Mouse (Mus musculus): ENCODE measurements at regions not wholly inside any gene's neighbourhood (a gene's known extent, or its start where the extent isn't known, plus 50 kb on each side); places are given as distances from the start of the nearest gene placed in this dataset.
"Not testable (repeated sequence)": the region's sequence is repeated elsewhere in the genome, so short reads cannot be mapped to it uniquely, and the experiment has no call there.

DNA sequence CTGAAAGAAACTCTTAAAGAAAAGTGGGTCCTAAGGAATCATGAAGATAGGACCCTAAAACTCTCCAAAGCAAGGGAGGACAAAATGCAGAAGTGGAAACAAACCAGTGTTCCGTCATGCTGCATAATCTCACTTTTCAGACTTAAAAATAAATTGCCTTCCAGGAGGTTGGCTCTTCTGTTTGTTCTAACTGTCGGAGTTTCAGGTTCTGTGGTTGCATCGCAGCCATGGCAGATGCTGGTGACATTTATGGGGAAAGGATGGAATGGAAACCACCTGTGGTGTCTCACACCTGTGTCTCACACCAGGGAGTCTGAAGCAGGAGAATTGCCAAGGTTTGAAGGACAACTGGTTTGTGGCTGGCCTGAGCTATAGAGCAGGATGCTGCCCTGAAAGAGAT is 50.9 kb upstream of the Hivep1 start:
- DNase-seq (ENCODE audit: low read depth, low spot score): no peak

DNA sequence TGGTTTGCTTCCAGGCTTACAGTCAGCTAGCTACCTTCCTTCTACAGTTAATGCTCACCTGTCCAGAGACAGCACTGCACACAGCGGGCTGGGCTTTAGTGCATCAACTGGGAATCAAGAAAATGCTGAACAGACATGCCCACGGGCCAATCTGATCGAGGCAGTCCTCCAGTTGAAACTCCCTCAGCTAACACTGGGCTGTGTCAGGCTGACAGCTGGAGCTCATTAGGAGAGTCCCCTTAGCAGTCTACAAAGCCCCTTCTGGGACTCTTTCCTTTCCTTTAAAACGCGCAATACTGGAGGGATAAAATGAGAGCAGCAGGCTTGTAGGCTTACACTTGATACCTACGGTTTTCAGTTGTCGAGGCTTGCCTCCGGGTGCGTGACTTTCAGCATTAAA is 53.9 kb upstream of the Hivep1 start:
- DNase-seq (ENCODE audit: low read depth, low spot score): no peak

DNA sequence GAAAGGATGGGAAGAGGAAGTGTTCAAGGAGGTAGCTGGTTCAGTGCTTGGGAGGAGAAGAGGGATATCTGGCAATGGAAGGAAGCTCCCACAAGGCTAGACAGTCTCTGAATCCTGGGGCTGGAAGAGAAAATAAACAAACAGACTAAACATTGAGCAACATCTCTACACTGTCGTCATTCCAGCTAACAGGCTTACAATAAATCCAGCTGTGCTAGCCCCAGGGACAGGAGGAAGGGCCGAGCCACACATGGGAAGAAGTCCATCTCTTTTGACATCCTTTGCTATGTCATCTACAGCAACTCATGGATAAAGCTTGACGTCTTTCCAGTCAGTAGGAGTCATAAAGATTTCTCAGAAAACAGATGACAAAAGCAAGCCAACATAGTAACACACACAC is 57.7 kb upstream of the Hivep1 start:
- DNase-seq (ENCODE audit: low read depth, low spot score): no peak

DNA sequence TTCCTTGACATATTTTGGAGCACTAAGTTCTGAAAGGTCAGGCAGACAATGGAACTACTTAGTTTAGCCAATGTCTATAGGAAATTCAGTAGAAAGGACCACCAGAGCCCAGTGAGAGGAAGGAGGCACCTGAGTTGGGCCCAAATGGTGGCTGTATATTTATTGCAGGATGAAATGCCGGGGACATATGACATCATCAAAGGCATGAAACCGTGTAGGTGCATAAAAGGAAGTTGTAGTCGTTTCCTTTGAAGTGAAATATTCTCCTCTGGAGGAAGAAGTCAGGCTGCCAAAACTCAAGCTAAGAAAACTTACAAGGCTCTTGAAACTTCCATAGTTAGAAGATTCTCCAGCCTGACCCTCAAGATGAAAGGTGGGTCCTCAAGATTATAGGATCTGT is 75.9 kb upstream of the Hivep1 start:
- no peak for DNase-seq (ENCODE audit: low read depth, low spot score)

DNA sequence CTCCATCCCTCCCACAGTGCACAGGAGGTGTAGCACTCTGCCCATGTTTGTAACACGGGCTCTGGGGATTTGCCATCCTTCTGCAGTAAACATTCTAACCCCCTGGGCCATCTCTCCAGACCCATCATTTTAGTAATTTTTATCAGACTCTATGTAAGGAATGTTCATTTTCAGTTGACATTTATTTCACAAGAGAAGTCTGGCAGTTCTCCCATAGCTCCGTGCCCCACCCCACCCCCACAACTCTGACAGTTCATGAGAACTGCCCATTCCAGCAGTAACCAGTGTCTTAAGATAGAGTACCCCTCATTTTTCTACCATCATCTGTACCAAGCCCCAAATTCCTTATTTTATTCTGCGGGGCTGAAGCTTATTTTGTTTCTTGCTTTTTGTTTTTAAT is 88.9 kb upstream of the Hivep1 start:
- no peak for DNase-seq (ENCODE audit: low read depth, low spot score)

DNA sequence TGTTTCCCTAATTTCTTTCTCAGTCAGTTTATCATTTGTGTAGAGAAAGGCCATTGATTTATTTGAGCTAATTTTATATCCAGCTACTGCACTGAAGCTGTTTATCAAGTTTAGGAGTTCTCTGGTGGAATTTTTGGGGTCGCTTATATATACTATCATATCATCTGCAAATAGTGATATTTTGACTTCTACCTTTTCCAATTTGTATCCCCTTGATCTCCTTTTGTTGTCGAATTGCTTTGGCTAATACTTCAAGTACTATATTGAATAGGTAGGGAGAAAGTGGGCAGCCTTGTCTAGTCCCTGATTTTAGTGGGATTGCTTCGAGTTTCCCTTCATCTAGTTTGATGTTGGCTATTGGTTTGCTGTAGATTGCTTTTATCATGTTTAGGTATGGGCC is 90.9 kb upstream of the Hivep1 start:
- DNase-seq (ENCODE audit: low read depth, low spot score): not testable (repeated sequence)

DNA sequence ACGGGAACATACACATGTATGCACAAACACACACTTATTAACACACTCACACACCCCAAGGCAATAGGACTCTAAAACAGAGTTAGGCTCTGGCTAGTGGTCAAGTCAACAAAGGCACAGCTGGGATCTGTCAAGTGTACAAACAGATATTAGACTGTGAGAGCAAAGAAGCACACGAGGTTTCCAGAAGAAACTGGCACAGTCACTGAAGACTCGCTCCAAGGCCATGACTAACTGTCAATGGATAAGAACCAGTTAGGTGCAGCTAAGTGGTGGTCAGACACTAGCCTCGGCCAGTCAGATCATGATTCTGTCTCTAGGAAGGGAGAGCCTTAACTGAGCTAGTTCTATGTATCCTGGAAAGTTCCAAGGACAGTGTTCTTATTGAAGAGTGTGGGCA is 93.9 kb upstream of the Hivep1 start:
- no peak for DNase-seq (ENCODE audit: low read depth, low spot score)

DNA sequence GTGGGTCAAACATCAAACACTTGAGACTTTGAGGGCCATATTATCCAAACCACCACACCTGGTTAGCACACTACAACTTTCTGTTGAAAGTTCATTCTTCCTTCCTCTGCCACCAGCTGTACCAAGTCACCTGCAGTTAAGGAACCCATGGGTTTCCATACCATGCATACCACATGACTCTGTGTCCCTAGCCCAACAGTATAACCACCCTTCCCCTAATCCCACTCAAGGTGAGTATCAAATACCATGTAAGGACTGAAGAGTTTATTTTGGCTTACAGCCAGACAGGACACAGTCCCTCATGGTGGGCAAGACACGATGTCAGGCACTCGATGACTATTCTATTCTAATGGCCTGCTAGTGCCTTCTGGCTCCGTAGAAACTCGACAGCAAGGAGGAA is 95.9 kb upstream of the Hivep1 start:
- no peak for DNase-seq (ENCODE audit: low read depth, low spot score)

DNA sequence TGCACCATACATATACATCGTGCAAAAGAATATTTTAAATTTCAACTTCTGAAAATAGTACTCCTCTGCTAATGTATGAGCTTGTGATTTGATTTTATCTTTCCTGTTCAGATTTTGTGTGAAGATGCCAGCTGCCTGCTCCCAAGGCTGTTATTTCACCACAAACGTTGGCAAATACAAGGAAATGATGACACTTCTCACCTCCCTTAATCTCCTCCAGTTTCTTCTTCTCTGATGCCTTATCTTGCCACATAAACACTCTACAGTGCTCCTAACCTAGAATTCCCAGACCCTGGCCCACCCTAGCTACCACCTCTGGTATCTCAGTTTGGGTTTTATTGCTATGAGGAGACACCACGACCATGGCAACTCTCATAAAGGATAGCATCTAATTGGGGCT is 96.6 kb upstream of the Hivep1 start:
- no peak for DNase-seq (ENCODE audit: low read depth, low spot score)

DNA sequence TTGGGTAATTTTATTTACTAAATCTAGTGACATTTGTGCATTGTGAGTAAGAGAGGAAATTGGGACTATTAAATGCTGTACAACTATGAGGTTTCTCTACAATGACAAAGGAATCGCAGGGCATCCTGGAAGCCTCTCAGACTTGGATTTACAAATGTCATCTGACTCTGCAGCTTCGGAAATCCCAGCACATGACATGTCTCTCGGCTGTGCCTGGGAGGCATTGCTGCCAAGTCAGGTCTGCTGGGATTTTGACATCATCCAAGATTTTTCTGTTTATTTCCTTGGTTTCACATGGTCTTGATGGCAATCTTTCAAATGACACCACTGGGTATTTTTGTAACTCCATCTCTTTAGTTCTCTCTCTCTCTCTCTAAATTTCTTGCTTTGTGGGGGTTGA is 99.4 kb upstream of the Hivep1 start:
- peak; percentile 20 for DNase-seq (ENCODE audit: low read depth, low spot score)

DNA sequence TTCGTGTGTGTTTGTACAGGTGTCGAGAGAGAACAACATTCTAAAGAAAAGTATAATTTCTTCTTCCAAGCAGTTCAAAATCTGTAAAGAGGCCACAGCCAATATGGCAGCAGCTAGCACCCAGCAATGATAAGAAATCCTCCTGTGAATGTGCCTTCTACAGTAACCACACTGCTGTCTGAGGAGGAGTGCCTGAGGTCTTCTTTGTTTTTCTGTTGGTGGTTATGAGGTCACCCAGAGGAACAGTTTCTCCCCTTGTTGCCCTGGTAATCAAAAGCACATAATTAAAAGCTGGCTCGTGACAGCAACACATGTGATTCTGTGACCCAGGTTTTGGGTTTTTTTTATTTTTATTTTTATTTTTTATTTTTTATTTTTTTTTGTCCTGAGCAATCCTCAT is 100.8 kb upstream of the Adtrp start:
- no peak for DNase-seq (ENCODE audit: low read depth, low spot score)

DNA sequence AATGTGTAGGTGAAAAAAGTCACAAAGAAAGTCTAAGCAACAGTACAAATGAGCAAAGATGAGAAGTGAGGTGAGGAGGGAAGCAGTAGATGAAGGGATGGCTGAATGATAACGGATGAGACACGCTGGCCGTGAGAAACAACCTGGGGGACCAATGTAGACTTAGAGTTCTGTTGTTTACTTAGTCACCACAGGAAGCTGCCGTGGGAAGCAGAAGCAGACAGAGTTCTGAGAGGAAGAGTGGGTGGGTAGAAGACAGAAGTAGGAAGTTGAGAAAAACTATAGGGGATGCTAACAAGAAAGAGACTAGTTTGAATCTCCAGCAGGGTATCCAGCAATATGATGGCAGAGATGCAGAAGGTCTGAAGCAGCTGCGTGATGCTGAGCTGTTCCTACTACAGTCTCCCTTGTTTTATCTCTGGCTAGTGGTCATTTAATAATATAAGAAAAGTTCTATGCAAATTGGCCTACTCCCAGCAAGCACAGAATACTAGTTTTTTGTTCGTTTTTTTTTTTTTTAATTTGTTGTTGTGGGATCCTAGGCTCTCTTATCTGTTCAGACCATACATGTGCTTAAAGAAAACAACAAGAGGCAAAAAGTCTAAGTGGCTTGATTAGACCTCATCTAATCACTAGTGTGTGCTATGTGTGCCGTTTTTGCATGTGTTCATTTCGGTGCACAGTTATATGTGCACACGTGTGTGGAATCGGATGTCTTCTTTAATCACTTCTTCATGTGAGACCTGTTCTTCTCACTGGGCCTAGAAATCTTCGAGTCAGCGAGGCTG is 85.0 kb upstream of the Adtrp start:
- DNase-seq (ENCODE audit: low read depth, low spot score): peak; percentile 40

DNA sequence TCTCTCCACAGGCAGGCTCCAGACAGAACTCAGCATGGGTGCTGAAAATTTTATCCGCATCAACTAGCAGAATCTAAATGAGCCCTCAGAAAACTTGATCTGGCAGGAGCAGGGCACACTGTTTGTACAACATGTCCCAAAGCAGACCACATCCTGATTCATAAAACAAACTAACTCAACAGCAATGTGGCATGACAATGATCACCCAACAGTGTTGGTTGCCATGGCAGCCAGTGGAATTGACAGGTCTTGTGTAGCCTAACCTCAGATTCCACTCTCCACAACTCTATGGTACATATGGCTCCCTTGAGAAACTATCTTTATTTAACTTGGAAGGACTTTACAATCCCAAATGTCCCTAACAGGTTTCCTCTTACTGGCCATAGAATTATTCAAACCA is 82.3 kb upstream of the Adtrp start:
- no peak for DNase-seq (ENCODE audit: low read depth, low spot score)

DNA sequence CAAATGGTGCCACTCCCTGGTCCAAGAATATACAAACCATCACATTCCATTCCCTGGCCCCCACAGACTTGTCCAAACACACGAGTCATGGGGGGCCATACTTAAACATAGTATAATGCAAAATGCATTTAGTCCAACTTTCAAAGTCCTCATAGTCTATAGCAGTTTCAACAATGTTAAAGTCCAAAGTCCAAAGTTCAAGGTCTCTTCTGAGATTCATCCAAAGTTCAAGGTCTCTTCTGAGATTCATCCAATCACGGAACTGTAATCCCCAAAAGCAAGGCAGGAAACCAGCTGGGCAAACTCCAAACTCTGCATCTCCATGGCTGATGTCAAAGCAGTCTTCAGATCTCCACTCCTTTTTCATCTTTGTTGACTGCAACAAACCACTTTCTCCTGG is 78.4 kb upstream of the Adtrp start:
- not testable (repeated sequence) for DNase-seq (ENCODE audit: low read depth, low spot score)

DNA sequence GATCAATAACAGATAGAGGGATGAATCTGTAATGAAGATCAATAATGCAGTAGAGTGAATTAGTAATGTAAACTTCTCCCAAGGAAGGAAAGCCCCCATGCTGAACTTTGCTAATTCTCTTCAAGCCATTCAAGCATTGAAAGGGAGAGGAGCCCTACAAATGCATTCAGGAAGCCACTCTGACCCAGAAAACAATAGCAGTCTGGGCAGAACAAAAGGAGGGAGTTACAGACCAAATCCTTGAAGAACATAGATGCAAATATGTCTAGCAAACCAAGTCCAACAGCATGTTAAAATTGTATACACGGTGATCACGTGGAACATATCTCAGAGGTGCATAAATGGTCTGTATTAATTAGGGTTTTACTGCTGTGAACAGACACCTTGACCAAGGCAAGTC is 77.7 kb upstream of the Adtrp start:
- no peak for DNase-seq (ENCODE audit: low read depth, low spot score)

DNA sequence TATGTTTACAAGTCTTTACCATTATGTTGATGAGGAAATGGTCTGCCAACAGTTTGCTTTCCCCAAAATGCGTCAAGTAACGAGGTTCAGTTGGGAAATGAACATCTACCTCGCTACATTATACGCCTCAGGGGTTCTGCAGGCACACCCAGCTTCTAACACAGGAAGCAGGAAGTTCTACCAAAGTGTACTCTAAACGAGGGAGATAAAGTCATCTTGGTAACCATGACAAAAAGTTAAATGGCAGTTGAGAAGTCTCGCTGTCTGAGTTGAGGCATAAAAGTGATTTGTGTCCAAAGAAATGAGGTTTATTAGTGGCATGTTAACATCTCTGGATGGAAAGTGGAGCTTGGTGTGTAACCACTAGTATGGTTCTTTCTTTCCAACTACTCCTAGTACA is 73.7 kb upstream of the Adtrp start:
- DNase-seq (ENCODE audit: low read depth, low spot score): no peak

DNA sequence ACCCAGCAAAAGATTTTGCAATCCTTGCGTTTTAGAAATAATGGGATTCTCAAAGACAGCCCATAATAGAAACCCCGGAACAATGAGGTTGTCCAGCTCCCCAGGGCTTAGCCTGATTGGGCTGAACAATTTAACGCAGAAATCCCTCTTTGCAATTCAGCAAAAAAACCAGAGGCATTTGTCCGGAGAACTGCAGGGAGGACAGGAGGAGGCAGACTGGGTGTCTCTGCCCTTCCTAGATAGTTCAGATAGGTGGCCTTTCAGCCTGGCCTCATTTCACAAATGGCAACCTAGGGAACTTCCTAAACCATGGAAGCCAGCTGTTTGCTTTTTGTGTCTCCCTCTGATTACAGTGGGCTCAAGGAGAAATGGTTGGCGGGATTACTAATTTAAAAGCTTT is 71.0 kb upstream of the Adtrp start:
- no peak for DNase-seq (ENCODE audit: low read depth, low spot score)

DNA sequence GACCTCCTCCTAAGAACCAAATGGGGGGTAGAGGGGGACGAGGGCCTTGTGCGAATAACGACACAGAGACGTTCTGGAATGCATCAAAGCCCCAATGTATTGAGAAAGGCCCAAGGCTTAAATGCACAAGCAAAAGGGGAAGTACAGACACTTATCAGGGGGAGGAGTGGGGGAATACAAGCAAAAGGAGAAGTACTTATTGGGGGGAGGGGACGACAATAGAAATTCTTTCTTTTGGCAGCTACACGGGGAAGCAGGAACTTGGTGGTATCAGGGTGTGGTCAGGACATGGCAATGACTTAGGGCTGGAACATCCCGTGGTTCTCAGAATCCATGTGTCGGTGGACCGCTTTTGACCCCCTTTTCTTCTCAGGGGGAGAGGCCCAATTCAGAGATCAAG is 68.3 kb upstream of the Adtrp start:
- not testable (repeated sequence) for DNase-seq (ENCODE audit: low read depth, low spot score)

DNA sequence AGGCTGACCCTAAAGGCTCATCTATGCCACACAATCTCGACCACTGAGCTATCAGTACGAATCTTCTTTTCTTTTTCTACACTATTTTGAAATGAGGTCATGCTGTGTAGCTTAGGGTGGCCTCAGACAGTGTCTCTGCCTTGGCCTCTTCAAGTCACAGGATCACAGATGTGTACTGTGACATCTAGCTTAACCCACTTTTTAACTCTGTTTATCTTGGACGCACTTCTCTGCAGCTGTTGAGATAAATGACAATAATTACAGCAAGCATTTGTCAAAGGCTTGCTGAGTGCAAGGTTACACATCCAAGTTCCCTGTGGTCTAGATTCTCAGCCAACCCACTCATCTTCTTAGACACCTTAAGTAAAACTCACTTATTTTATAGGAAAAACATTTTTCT is 63.3 kb upstream of the Adtrp start:
- no peak for DNase-seq (ENCODE audit: low read depth, low spot score)

DNA sequence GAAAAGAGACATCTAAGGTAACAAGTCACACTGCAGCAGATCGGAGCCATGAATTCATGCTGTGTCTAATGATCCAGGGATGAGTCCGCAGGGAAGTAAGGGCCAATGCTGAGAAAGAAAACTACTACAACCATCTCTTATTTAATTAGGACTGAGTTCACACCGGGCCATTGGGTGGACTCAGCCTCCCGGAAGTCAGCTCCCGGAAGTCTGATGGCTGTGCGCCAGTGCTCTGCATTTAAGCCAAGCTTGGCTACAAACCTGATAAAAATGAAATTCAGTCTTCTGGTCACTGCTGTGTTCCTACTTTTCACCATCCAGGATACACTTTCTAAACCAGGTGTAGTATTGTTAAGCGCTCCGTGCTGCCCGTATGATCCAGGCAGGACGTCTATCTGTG is 62.8 kb upstream of the Adtrp start:
- no peak for DNase-seq (ENCODE audit: low read depth, low spot score)

DNA sequence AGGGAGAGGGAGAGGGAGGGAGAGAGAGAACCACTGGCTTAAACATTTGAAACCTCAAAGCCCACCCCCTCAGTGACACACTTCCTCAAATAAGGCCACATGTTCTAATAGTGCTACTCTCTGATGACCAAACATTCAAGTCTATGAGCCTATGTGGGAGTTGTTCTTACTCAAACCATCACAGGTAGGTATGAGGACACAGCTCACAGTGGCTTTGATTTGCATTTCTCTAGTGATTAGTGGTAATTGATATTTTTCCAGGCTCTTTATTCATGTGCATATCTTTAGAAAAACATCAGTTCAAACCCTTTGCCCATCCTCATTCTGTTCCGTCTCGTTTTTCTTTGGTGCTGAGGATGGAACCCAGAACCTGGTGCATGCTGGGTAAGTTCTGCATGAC is 59.5 kb upstream of the Adtrp start:
- DNase-seq (ENCODE audit: low read depth, low spot score): no peak

DNA sequence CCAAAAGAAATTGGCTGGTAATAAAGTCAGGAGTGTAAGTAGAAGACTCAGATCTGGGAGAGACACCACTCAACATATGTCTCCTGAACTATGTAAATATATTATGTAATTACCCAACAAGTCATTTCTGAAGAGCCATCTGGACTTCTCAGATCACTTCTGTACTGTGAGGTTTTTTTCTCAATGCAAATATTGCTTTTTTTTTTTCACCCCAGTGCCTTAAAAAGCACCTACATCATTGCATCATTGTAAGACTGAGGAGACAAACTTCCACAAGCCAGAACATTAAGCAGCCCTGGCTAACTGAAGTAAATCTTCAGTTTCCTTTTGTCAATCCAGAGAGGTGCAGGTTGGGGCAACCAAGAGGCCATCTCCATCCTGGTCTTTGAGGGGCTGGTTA is 55.8 kb upstream of the Adtrp start:
- DNase-seq (ENCODE audit: low read depth, low spot score): peak; percentile 71

DNA sequence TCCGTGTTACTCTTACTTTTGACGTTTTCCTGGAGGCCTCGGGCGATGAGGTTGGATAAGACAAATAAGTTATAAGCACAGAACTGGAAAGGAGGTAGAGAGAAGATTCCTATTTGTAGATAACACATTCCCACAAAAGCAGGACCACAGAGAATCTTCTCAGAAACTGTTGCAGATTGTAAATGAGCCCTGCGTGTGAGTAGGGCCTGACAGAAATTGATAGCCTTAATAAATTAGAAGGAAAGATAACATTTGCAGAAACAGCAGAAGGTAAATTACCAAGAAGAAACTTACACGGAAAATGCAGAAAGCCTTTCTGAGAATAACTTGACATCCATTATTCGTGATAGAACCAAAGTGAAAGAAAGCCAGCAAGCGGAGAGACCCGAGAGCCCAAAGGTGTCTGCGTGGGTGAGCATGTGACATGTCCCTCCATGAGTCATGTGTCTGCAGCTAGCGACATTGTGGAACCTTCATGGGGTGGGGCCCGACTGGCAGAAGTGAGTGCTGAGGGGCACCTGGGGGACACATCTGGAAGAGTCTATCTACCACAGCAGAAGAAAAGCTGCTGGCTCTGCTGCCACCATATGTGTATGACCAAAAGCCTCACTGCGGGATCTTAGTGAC is 52.5 kb upstream of the Adtrp start:
- DNase-seq (ENCODE audit: low read depth, low spot score): no peak

DNA sequence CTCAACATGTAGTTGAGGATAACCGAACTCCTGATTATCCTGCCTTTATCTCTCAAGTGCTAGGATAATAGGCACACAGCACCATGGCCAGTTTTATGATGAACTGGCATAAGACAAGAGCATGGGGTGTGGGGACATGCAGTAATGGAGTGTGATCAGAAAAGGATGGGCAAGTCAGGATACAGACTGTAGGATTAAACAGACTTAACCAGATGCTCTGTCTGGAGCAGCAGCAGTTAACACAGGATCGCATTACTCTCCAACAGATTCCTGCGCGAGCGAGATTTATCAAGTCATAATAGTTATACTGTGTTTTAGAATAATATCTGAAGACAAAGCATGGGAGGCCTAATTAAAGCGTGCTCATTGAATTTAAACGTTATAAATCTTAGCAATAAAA is 51.8 kb upstream of the Adtrp start:
- DNase-seq (ENCODE audit: low read depth, low spot score): no peak

Measured in brain, adult 2 months (tissue).